Mouse (Mus musculus) leukemia stem cell, adult 10-12 weeks (primary cell): ENCODE data around the gene Glrp1. TPM values are rescaled to one million over a fixed set of nuclear protein-coding genes. Genes with fewer than 3 reads are reported as not detected.

Source experiments
- polyA plus RNA-seq: library from polyadenylated mRNA; stranded (reverse); fragments of >175 nt; gene quantifications from 2 replicates; pipeline ENCODE4 v1.2.3, GENCODE M21; 2012; ENCODE audit warnings: low replicate concordance

The Glrp1 gene
- 0.55 and 0.72 TPM in 2 replicates for polyA plus RNA-seq

DNA sequence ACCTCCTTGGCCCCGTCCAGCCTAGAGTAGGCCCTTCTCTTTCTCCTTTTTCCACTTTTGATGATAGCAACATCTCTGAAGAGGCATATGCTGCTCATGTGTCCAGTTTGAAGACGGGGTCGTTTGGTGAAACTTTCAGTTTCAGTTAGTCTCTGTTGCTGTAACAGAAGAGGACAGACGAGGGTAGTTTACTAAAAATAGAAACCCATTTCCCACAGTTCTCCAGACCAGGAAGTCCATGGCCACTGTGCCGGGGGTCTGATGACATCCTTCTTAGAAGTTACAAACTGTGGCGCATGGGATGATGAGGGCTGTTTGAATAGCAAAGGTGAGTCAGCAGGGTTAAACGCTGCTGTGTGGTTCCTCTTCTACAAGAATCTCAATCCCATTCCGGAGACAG, at the start of gene Glrp1:
Gene Glrp1, minus strand, starts transcription at position 278 of the 400 bp plus-strand sequence.

Other genes with a start within 250 kb of the Glrp1 start
- 24.4 and 27.2 TPM in 2 replicates for gene Hjurp, start 232.4 kb downstream of the Glrp1 start, polyA plus RNA-seq
- gene Trpm8, start 232.4 kb downstream of the Glrp1 start, polyA plus RNA-seq: not detected in 2 replicates
- not detected in 2 replicates for gene Spp2, start 103.1 kb downstream of the Glrp1 start, polyA plus RNA-seq
- gene Arl4c, start 192.2 kb upstream of the Glrp1 start, polyA plus RNA-seq: 4.4 and 5.5 TPM in 2 replicates